Mouse (Mus musculus): ENCODE results near the gene Ecm1.

DNA sequence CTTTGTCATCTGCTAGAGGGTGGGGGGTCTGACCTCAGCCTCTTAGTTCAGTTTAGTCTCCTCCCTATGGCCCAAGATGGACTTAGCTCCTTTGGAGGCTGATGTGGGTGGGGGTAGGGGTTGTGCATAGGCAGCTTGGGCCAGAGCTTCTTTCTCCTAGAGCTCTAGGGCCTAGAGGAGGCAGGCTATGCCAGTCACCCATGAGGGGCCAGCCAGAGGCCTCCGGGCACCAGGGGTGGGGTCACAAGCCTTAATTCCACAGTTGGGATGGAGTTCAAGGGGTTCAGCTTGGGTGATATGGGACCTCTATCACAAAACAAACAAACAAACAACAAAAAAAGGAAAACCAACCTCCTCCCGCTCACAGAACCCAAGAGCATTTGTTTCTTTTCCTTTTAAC is 53.7 kb downstream of the Ecm1 start:
- no peak for TF ChIP-seq CTCF (IDR thresholded peaks at IDR 0.05; ENCODE audit: extremely low read depth, insufficient read depth, low read length)
- TF ChIP-seq POLR2A (IDR thresholded peaks at IDR 0.05; ENCODE audit: extremely low read depth, insufficient read depth, low read length), result no peak
